ENCODE assay signal across 10 mouse cellular contexts in the genomic region with DNA sequence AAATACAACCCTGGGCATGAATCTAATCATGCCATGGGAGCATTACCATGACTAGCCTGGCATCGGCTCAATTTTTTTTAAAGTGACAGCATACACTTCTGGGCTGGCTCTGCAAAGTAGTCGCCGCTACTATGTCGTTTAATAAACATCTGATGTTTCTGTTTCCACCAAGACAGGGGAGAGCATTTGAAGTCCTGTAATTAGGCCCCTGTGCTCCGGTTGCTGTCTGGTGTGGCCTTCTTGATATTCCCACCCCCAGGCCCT.
DNase-seq lines count a peak whose midpoint lies in the region; ATAC-seq lines count a peak whose summit lies in the region.
"Had no signal": no experiment of that assay in that cellular context is flagged by ENCODE, and none has a peak within 500 bp of the region (broad histone marks: within the 10 kb centered on the region; RNA-seq: fewer than 3 reads in every experiment).

No protein-coding gene starts in this region.

- no peaks in the 10 kb centered on the region for H3K36me3 ChIP-seq in forebrain, embryonic 11.5 days (ENCODE audit: control insufficient read depth, insufficient read depth, low read length)
- no peaks in the 10 kb centered on the region for H3K36me3 ChIP-seq in hindbrain, embryonic 13.5 days
- no peaks in the 10 kb centered on the region for H3K36me3 ChIP-seq in neural tube, embryonic 14.5 days (ENCODE audit: control insufficient read depth, insufficient read depth, low read length)
- H3K36me3 ChIP-seq: liver, embryonic 13.5 days had no signal

- H3K4me1 ChIP-seq in forebrain, embryonic 11.5 days (replicated peaks; ENCODE audit: control insufficient read depth, insufficient read depth, low read length): peaks cover 23% of the 10 kb centered on the region
- H3K4me1 ChIP-seq in hindbrain, embryonic 13.5 days (replicated peaks): peaks cover 39% of the 10 kb centered on the region
- peaks cover 28% of the 10 kb centered on the region for H3K4me1 ChIP-seq in neural tube, embryonic 14.5 days (ENCODE audit: control insufficient read depth, insufficient read depth, low read length)
- H3K4me1 ChIP-seq: liver, embryonic 13.5 days had no signal

- H3K27ac ChIP-seq in forebrain, embryonic 11.5 days (ENCODE audit: low read depth, low read length): peak overlapping the region; percentile 70
- peak overlapping the region; percentile 87 for H3K27ac ChIP-seq in hindbrain, embryonic 13.5 days
- H3K27ac ChIP-seq in neural tube, embryonic 14.5 days (ENCODE audit: low read depth, low read length): peak overlapping the region; percentile 22; the same call in 1 of the 2 replicates
- H3K27ac ChIP-seq: liver, embryonic 13.5 days had no signal

- DNase-seq in lung, postnatal 10 days: peak; percentile 6
- no peak for DNase-seq in lung, adult 18-20 months
- no peak for DNase-seq in forebrain, embryonic 11.5 days (ENCODE audit: low spot score)
- DNase-seq in right cerebral cortex, postnatal 4 days: no peak
- DNase-seq in spleen, postnatal 10 days (ENCODE audit: low spot score in 2 of 2): no peak
- DNase-seq: liver, embryonic 13.5 days; right cerebral cortex, postnatal 25 days had no signal

- H3K9me3 ChIP-seq in forebrain, embryonic 11.5 days (ENCODE audit: control insufficient read depth, low read length): no peaks in the 10 kb centered on the region
- H3K9me3 ChIP-seq in hindbrain, embryonic 13.5 days: no peaks in the 10 kb centered on the region
- H3K9me3 ChIP-seq in neural tube, embryonic 14.5 days (ENCODE audit: control insufficient read depth, low read length): no peaks in the 10 kb centered on the region
- H3K9me3 ChIP-seq: liver, embryonic 13.5 days had no signal

- H3K4me2 ChIP-seq in forebrain, embryonic 11.5 days (ENCODE audit: low read depth, low read length, severe bottlenecking): no peak overlapping the region
- H3K4me2 ChIP-seq in hindbrain, embryonic 13.5 days: peak overlapping the region; percentile 26; the same call in 1 of the 2 replicates
- H3K4me2 ChIP-seq in neural tube, embryonic 14.5 days (ENCODE audit: low read depth, low read length): no peak overlapping the region
- H3K4me2 ChIP-seq: liver, embryonic 13.5 days had no signal

- no peak for ATAC-seq in forebrain, embryonic 11.5 days (replicated peaks; ENCODE audit: low FRiP score)
- ATAC-seq in hindbrain, embryonic 13.5 days (ENCODE audit: low FRiP score): peak; percentile 75
- ATAC-seq in neural tube, embryonic 14.5 days (ENCODE audit: low read depth): peak; percentile 66

- H3K27me3 ChIP-seq in forebrain, embryonic 11.5 days (ENCODE audit: control insufficient read depth, insufficient read depth, low read length): peaks cover 2% of the 10 kb centered on the region; the same call in 1 of the 2 replicates
- 0 out of 2 replicates have a peak, but pooled peaks cover 3% of the 10 kb centered on the region for H3K27me3 ChIP-seq in hindbrain, embryonic 13.5 days
- H3K27me3 ChIP-seq in neural tube, embryonic 14.5 days (ENCODE audit: control insufficient read depth, insufficient read depth, low read length): no peaks in the 10 kb centered on the region
- H3K27me3 ChIP-seq: liver, embryonic 13.5 days had no signal

- no peak overlapping the region for H3K9ac ChIP-seq in forebrain, embryonic 11.5 days (ENCODE audit: low read length)
- no peak overlapping the region for H3K9ac ChIP-seq in hindbrain, embryonic 13.5 days
- H3K9ac ChIP-seq in neural tube, embryonic 14.5 days (replicated peaks; ENCODE audit: low read depth, low read length): no peak overlapping the region
- H3K9ac ChIP-seq: liver, embryonic 13.5 days had no signal

- 51% methylated on average over 5 of the region's 5 CpGs for WGBS in forebrain, embryonic 11.5 days
- WGBS in hindbrain, embryonic 13.5 days: 38% methylated on average over 5 of the region's 5 CpGs
- 39% methylated on average over 5 of the region's 5 CpGs for WGBS in neural tube, embryonic 14.5 days

- no peak overlapping the region for H3K4me3 ChIP-seq in forebrain, embryonic 11.5 days (ENCODE audit: low read depth, low read length)
- no peak overlapping the region for H3K4me3 ChIP-seq in hindbrain, embryonic 13.5 days
- no peak overlapping the region for H3K4me3 ChIP-seq in neural tube, embryonic 14.5 days (ENCODE audit: low read depth, low read length)
- H3K4me3 ChIP-seq: liver, embryonic 13.5 days; myocyte had no signal

Comparison
In these comparisons a context has a peak if more than half of its experiments do, and no peak if none do; other contexts are left out.
1. H3K27ac ChIP-seq: peak in every context shown above with its lines; median percentile 87 in hindbrain, embryonic 13.5 days; 70 in forebrain, embryonic 11.5 days; 22 in neural tube, embryonic 14.5 days.